Mouse (Mus musculus) fibroblast of lung, adult 2 months (primary cell): ENCODE data around the gene Fam102a.

Experiments used
- DNase-seq: peaks from one replicate; pipeline ENCODE4 v3.0.0-alpha.2; 2011; ENCODE audit warnings: low read depth

Gene Fam102a

DNA sequence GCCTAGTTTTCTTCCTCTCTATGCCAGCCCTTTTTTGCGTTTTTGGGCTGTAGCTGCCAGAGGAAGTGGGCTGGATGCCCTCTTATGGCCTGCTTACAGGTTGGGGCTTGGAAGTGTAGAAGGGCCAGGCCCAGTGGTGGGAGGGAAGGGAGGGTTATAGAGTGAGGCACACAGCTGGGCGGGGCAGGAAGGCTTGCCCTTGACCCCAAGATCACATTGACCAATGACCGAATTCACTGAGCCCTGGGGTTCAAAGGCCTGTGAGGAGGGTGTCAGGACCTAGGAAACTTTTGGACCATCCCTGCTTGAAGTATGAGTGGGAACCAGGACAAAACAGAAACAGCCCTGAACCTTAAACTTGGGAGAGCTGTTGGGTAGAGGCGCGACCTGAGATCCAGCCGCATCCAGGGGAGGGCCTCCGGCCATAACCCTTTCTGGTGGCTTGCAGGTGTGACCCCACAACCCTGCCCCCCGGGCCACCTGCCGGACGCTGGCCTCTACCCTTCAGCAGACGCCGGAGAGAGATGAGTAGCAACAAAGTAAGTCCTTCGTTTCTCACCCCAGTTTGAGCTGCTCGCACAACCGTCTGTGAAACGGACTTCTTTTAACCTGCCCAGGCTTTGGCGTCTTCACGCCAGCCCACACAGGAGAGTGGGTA, 73.8 kb downstream of the Fam102a start:
- no peak for DNase-seq

DNA sequence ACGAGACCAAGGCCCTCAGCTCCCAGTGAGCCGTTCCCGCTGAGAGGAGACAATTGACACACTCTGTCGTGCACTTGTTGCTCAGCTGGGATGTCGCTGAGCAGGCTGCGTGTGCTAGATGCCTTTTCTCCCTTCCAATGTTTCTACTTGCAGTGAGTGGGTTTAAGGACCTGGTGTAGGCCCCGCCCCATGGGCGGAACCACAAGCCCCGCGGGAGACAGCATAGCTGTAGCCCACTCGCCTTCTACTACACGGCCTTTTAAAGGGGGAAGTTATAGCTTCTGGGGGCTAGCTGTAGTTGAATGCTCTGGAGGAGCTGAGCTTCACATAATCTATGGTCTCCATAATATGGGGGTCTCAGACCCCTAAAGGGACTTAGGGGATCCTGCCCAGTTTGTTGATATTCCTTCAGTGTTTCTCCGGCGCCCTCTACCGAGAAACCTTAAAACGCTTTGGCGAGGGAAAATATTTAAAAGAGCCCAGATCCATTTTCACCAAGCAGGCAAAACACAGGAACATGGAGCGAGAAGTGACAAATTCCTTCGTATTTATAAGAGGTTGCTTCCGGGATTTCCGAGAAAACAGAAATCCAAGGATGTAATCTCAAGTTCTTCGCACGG, 75.6 kb downstream of the Fam102a start:
- DNase-seq, result no peak

DNA sequence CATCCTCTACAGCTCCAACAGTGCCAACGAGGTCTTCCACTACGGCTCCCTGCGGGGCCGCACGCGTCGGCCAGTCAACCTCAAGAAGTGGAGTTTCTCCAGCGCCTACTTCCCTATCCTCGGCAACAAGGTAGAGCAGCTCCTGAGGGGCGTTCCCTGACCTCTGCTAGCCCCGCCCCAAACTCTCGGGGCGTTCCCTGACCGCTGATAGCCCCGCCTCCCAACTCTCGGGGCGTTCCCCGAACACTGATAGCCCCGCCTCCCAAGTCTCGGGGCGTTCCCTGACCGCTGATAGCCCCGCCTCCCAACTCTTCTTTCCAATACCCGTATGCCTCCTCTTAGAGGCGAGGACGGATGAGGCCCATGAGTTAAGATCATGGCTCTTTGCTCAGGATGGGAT, 77.1 kb downstream of the Fam102a start:
- DNase-seq, result no peak

DNA sequence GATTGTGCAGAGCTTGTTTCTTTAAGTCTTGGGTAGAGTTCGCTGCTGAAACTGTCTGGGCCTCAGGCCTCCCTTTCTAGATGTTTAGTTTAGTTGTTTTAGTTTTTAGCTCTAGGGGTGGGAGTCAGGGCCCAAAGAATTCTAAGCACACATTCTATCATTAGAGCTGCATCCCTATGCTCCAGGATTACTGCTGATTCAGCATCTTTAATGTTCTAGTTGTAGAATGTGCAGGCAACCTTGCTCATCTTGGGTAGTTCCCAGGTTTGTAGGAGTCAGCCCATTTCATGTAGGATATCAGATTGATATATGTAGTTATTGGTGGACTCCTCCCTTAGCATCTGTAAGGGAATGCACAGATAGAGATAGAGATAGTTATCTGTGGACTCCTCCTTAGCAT, 82.0 kb downstream of the Fam102a start:
- no peak for DNase-seq

DNA sequence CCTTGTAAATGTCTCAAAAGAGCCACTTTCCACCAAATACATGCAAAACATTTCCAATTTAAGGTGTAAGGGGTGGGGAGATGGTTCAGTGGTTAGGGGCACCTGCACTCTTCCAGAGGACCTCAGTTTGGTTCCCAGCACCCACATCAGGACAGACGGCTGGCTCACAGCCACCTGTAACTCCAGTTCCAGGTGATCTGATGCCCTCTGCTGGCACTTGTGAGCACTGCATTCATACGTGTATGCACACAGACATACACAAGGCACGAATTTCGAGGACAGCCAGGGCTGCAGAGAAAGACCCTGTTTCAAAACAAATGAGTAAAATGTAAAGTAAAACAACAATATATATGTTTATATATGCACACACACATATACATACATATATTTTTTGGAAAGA, 82.5 kb downstream of the Fam102a start:
- no peak for DNase-seq

DNA sequence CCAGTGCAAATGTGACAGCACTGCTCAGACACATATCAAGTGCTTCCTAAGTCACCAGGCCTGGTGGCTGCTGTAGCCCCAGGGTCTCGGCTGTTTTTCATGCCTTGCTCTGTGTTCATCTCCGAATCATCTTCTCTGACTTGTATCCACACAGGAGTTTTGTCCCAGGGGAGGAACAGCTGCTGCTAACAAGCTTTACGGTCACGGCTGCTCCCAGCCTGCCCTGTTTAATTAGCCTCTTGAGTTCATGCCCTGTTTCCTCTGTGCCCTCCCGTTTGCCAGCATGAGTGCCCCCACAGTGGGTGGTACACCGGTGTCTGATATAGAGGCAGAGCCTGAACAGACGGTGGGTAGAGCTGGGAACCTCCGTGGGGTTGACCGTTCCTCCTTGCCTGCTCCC, 82.9 kb downstream of the Fam102a start:
- DNase-seq, result no peak
